Mouse (Mus musculus): ENCODE results near the gene C1qtnf9.

- TF ChIP-seq POLR2A (IDR thresholded peaks at IDR 0.05; ENCODE audit: extremely low read depth, insufficient read depth, low read length) (no peak), CTCF (IDR thresholded peaks at IDR 0.05; ENCODE audit: extremely low read depth, insufficient read depth, low read length) (no peak)
Measured at GRCm38 (mm10) chr14:60727130-60727529, 40.8 kb upstream of the C1qtnf9 start.
